Mouse (Mus musculus) G1E (cell line): ENCODE data around the gene Rnf10. TPM values are rescaled to one million over a fixed set of nuclear protein-coding genes. Genes with fewer than 3 reads are reported as not detected.

ENCODE experiments used
- ATAC-seq: 2 replicates; pipeline ENCODE4 v1.8.0; 2016; ENCODE audit warnings: mild to moderate bottlenecking; ENCODE audit not compliant: insufficient number of reproducible peaks, poor library complexity, low FRiP score, severe bottlenecking; ENCODE audit errors: extremely low read depth
- DNase-seq: peaks from one replicate; pipeline ENCODE4 v3.0.0; 2012; ENCODE audit warnings: low spot score
- H3K27me3 ChIP-seq: 2 replicates; pipeline ENCODE4 v1.6.1; 2012; ENCODE audit warnings: mild to moderate bottlenecking, low read length, inconsistent platforms; ENCODE audit not compliant: insufficient read depth
- H3K36me3 ChIP-seq: replicated peaks from 2 replicates; pipeline ENCODE3; 2012; ENCODE audit warnings: mild to moderate bottlenecking, inconsistent platforms
- H3K4me1 ChIP-seq: 2 replicates; pipeline ENCODE4 v1.6.1; 2012; ENCODE audit warnings: low read depth, low read length, inconsistent platforms, mixed read lengths; ENCODE audit not compliant: insufficient read depth
- H3K4me3 ChIP-seq: 2 replicates; pipeline ENCODE4 v1.5.1; 2012; ENCODE audit warnings: low read depth, mild to moderate bottlenecking, inconsistent platforms, low read length, moderate library complexity, mixed read lengths
- H3K9me3 ChIP-seq: replicated peaks from 2 replicates; pipeline ENCODE4 v1.6.1; 2012; ENCODE audit warnings: inconsistent platforms
- CTCF ChIP-seq: IDR thresholded peaks from 2 replicates; pipeline ENCODE4 v1.5.1; 2012; ENCODE audit warnings: low read depth, low read length, inconsistent platforms, mixed read lengths
- GATA1 ChIP-seq: IDR thresholded peaks from 2 replicates; pipeline ENCODE4 v1.6.1; 2012; ENCODE audit warnings: borderline replicate concordance, low read length, inconsistent platforms, mixed read lengths
- GATA2 ChIP-seq: IDR thresholded peaks from 2 replicates; pipeline ENCODE4 v1.6.1; 2012; ENCODE audit warnings: low read depth, low read length, inconsistent platforms, borderline replicate concordance
- POLR2AphosphoS5 ChIP-seq: IDR thresholded peaks from 2 replicates; pipeline ENCODE4 v1.6.1; 2012; ENCODE audit warnings: low read depth, low read length, inconsistent platforms; ENCODE audit not compliant: insufficient replicate concordance
- TAL1 ChIP-seq: conservative IDR thresholded peaks from 2 replicates; pipeline ENCODE4 v1.6.1; 2012; ENCODE audit warnings: low read depth, low read length, inconsistent platforms, mixed read lengths
- polyA plus RNA-seq: library from polyadenylated mRNA; stranded (reverse); fragments of >175 nt; gene quantifications from 2 replicates; pipeline ENCODE4 v1.2.3, GENCODE M21; 2012
- total RNA-seq, 2 experiments: library from RNA; stranded (forward) in 1 of 2; stranded (reverse) in 1 of 2; fragments of 200-1000 nt in 1 of 2; fragments of >200 nt in 1 of 2; fragmentation: Nextera tagmentation in 1 of 2; gene quantifications; 2 replicates each; pipeline ENCODE4 v1.2.3; 2014 to 2017

Gene Rnf10
- total and polyA plus RNA-seq, 3 experiments, result 56.9 to 202 (median 87.3) TPM

- DNase-seq (peak; percentile 82), ATAC-seq (peak; percentile 76)
- Histone ChIP-seq H3K36me3 (peaks cover 38% of the 10 kb centered on the region), H3K4me1 (peaks cover 28% of the 10 kb centered on the region), H3K9me3 (0 out of 2 replicates have a peak, but pooled peaks cover 3% of the 10 kb centered on the region), H3K4me3 (peak overlapping the region; percentile 98), H3K27me3 (peaks cover 16% of the 10 kb centered on the region)
- TF ChIP-seq TAL1, result no peak
Measured at GRCm38 (mm10) chr5:115237803-115238728, 34.6 kb downstream of the Rnf10 start.

GRCm38 (mm10) chr5:115235786-115236263 lies 36.9 kb downstream of the Rnf10 start, which contains the start of gene Pop5:
Pop5 (plus strand) TSS chr5:115235836.
- 0 out of 2 replicates have a peak, but pooled peaks cover 3% of the 10 kb centered on the region for H3K9me3 ChIP-seq
- H3K4me1 ChIP-seq, result peaks cover 37% of the 10 kb centered on the region
- peak; percentile 73; the same call in 1 of the 2 replicates for TF ChIP-seq CTCF
- no peak for TF ChIP-seq GATA2
- H3K27me3 ChIP-seq, result peaks cover 30% of the 10 kb centered on the region
- H3K36me3 ChIP-seq, result peaks cover 15% of the 10 kb centered on the region
- peak; percentile 51 for DNase-seq
- peak within 1 kb of the TSS; percentile 47; the same call in 1 of the 2 replicates for H3K4me3 ChIP-seq
- peak; percentile 54; the same call in 1 of the 2 replicates for ATAC-seq

GRCm38 (mm10) chr5:115235323-115235771 lies 37.4 kb downstream of the Rnf10 start:
- peak overlapping the region; percentile 47; the same call in 1 of the 2 replicates for H3K4me3 ChIP-seq
- TF ChIP-seq TAL1, result no peak
- TF ChIP-seq GATA2, result no peak
- TF ChIP-seq GATA1, result no peak
- TF ChIP-seq POLR2AphosphoS5, result no peak
- DNase-seq (no peak), ATAC-seq (no peak)
- H3K9me3 ChIP-seq, result 0 out of 2 replicates have a peak, but pooled peaks cover 3% of the 10 kb centered on the region
- peaks cover 10% of the 10 kb centered on the region for H3K36me3 ChIP-seq
- H3K27me3 ChIP-seq, result peaks cover 32% of the 10 kb centered on the region
- peaks cover 39% of the 10 kb centered on the region for H3K4me1 ChIP-seq

GRCm38 (mm10) chr5:115234519-115234918 lies 38.2 kb downstream of the Rnf10 start:
- no peak overlapping the region for H3K4me3 ChIP-seq
- peaks cover 32% of the 10 kb centered on the region for H3K27me3 ChIP-seq
- H3K4me1 ChIP-seq, result peaks cover 39% of the 10 kb centered on the region
- ATAC-seq (no peak), DNase-seq (no peak)
- peaks cover 3% of the 10 kb centered on the region for H3K36me3 ChIP-seq
- TF ChIP-seq GATA1 (no peak), CTCF (no peak), GATA2 (no peak), POLR2AphosphoS5 (no peak), TAL1 (no peak)
- H3K9me3 ChIP-seq, result 0 out of 2 replicates have a peak, but pooled peaks cover 3% of the 10 kb centered on the region

- Histone ChIP-seq H3K36me3 (no peaks in the 10 kb centered on the region), H3K4me1 (peaks cover 29% of the 10 kb centered on the region), H3K4me3 (no peak overlapping the region), H3K9me3 (0 out of 2 replicates have a peak, but pooled peaks cover 3% of the 10 kb centered on the region), H3K27me3 (peaks cover 32% of the 10 kb centered on the region)
- ATAC-seq (no peak), DNase-seq (no peak)
- no peak for TF ChIP-seq CTCF
- TF ChIP-seq GATA1, result no peak
- no peak for TF ChIP-seq GATA2
- TF ChIP-seq TAL1, result no peak
- TF ChIP-seq POLR2AphosphoS5, result no peak
Measured at GRCm38 (mm10) chr5:115233031-115233780, 39.5 kb downstream of the Rnf10 start.

GRCm38 (mm10) chr5:115232516-115232915 lies 40.2 kb downstream of the Rnf10 start:
- ATAC-seq, result no peak
- DNase-seq, result no peak
- no peaks in the 10 kb centered on the region for H3K36me3 ChIP-seq
- H3K4me3 ChIP-seq, result no peak overlapping the region
- 0 out of 2 replicates have a peak, but pooled peaks cover 3% of the 10 kb centered on the region for H3K9me3 ChIP-seq
- H3K27me3 ChIP-seq, result peaks cover 38% of the 10 kb centered on the region
- H3K4me1 ChIP-seq, result peaks cover 22% of the 10 kb centered on the region
- no peak for TF ChIP-seq POLR2AphosphoS5
